Mouse (Mus musculus) WW6 (cell line): ENCODE data around the gene Gabbr2.
A peak's percentile ranks its signal among the peaks of the same experiment; 100 is the strongest.

Experiments used
- DNase-seq: peaks from one replicate; pipeline ENCODE4 v3.0.0-alpha.2; 2013; ENCODE audit warnings: low read depth, low spot score

The Gabbr2 gene

DNA sequence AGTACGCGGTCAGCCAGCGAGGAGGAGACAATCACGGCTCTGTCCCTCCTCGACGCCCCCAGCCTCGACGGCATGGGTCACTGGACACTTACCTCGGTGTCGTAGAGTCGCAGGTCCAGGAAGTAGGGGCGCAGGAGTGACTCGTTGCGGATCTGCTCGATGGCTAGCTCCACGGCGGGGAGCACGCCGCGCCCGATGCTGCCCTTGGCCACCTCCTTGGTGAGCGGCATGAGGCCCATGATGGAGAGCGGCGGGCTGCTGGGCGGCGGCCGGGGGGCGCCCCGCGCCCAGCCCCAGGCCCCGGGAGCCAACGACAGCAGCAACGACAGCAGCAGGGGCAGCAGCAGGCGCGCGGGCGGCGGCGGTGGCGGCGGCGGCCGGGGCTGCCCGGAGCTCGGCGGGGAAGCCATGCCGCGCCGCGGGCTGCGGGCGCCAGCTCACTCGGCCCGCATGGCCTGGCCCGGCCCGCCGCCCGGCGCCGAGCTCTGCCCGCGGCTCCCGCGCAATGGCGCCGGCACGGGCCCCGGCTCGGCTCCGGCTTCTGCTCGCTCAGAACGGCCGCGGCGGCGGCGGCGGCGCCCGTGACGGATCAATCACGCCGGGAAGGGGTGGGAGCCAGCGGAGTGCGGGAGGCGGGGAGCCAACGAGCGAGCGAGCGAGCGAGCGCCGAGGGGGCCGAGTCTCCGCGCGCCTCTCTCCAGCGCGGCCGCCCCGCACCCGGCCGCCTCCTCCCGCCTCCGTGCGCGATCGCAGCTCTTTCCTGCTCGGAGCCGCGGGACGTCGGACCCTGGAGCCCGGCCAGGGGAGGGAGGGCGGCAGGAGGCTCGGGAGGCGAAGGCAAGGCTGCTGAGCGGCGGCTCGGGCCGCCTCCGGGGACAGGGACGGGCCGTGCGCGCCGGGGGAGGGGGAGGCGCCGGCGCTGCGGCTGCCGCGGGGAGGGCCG, at the start of gene Gabbr2:
Gabbr2 (minus strand) TSS at position 858 of the 943 bp plus-strand sequence.
- DNase-seq, result no peak

- no peak for DNase-seq
Observed at GRCm38 (mm10) chr4:47039586-47039985, 47.9 kb upstream of the Gabbr2 start.

- DNase-seq, result no peak
Observed at GRCm38 (mm10) chr4:47037321-47037657, 45.6 kb upstream of the Gabbr2 start.

- no peak for DNase-seq
Observed at GRCm38 (mm10) chr4:47036486-47037320, 45.0 kb upstream of the Gabbr2 start.

GRCm38 (mm10) chr4:47035536-47035935, 43.9 kb upstream of the Gabbr2 start:
- DNase-seq, result no peak

- no peak for DNase-seq
Observed at GRCm38 (mm10) chr4:47032171-47032570, 40.5 kb upstream of the Gabbr2 start.

GRCm38 (mm10) chr4:47028791-47029190, 37.1 kb upstream of the Gabbr2 start:
- no peak for DNase-seq

GRCm38 (mm10) chr4:47023949-47024348, 32.3 kb upstream of the Gabbr2 start:
- DNase-seq, result no peak

DNA sequence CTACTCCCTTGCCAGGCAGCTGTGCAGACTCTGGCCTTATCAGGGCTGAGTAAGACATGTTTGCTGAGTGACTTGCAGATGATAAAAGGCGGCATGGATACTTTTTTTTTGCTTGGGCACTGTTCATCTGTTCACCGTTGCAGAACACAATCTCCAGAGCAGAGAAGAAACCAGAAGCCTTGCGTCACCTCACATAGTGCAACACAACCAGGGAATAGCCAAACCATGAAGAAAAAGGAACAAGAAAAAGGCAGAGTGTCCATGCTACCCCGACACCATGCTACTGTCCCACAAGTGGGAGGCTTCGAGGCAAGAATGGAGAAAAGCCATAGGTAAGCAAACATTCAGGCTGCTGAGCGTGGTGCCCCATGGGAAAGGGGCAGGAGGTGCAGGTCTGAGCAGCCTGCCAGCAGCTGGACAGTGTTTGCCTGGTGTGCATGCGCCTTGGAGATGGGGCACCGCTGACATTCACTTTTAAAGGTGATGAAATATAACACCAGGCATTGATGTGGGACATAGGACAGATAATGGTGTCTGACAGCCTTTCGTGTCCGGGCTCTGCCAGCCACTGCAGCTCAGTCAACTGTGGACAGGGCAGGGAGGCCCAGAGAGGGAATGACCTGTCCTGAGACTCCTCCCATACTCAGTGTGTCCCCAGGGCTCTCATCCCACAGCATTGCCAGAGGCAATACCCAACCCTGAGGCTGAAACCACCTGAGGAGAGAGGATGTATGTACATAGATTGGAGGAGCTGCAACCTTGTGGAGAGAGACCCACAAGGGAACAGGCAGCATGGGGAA, 31.3 kb upstream of the Gabbr2 start:
- no peak for DNase-seq

GRCm38 (mm10) chr4:47020563-47020962, 28.9 kb upstream of the Gabbr2 start:
- DNase-seq, result no peak

- DNase-seq, result no peak
Observed at GRCm38 (mm10) chr4:47015156-47015555, 23.5 kb upstream of the Gabbr2 start.

- DNase-seq, result no peak
Observed at GRCm38 (mm10) chr4:47012476-47012875, 20.8 kb upstream of the Gabbr2 start.

DNA sequence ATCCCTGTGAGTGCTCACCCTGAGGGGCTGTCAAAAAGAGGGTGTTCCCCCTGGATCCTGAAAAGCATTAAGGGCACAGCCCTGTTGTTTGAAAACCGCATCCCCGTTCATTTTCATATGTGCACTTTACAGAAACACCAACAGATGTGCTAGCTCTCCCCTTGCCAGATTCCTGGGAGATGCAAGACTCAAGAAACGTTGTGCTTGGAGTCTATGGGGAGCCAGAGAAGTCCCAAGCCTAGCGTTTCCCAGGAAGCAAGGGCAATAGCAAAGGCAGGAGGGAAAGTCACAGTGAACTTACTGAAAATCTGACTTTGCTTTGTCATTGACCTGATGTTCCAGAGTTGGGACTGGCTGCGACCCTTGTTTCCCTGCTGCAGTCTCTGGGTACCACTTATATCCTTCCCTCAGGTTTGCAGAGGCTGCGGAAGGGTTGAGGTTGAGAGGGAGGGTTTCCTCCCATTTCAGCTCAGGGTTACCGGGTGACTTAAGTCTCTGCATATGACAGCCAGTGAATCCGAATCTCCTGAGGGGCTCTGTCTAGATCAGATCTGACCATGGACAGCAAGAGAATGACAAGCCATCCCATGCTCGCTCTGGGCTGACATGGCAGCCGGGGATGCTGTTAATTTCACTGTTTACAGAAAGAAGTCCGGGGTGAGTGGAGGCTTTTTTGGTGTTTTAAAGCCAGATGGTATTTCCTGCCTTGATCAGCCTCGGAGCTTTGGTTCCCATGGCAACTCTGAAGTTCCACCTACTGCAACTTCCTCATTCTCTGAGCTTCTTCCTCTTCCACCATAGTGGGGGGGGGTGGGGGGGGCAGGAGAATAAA, 18.9 kb upstream of the Gabbr2 start:
- no peak for DNase-seq

DNA sequence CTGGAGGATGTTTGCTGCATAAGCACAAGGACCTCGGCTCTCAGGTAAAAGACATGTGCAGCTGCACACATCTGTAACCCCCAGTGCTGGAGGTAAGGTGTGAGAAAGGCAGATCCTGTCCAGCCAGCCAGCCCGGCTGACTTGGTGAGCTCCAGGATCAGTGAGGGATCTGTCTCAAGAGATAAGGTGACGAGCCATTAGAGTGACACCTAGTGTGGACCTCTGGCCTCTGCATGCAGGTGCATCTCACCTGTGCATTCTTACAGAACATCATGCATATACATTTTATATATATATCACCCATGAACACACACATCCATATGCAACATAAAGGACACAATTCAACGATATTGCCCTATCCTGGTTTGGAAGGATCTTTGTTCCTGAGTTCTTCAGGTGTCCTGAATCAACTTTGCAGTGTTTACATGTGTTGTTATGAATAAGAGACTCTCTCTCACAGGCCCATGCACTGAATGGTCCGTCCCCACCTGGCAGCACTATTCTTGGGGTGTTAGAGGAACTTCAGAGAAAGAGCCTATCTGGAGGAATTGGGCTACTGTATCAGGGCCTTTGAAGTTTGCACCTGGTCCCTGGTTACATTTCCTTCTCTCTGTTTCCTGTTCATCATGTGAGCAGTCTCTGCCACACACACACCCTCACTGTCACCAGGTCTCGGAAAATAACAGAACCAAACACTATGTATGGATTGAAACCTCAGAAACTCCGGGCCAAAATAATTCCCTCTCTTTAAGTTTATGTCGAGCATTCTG, 9.1 kb upstream of the Gabbr2 start:
- DNase-seq, result no peak

GRCm38 (mm10) chr4:46997969-46998368, 6.3 kb upstream of the Gabbr2 start:
- DNase-seq, result no peak

- DNase-seq, result no peak
Observed at GRCm38 (mm10) chr4:46992827-46993473, 1.3 kb upstream of the Gabbr2 start.

GRCm38 (mm10) chr4:46991959-46992316, 265 bp upstream of the Gabbr2 start:
- no peak for DNase-seq

GRCm38 (mm10) chr4:46990281-46991015, 1.2 kb downstream of the Gabbr2 start:
- no peak for DNase-seq

DNA sequence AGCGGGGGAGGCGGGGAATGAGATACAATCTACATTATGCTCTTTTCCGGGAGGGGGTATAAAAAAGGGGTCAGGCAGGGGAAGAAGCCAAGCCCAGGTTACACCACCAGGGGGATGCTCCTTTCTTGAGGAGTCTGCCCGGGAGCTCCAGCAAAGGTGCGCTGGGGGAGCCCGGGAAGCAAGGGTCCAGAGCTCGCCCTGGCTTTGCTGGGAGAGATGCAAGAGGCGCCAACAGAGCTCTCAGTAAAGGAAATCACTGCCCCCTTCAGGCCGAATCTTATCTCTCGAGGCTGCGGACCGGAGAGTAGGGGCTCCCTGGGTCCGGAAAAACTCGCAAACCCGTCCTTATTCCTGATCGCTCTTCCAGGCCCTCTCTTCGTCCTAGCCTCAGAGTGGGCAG, 1.8 kb downstream of the Gabbr2 start:
- peak; percentile 50 for DNase-seq
